Mouse (Mus musculus) heart, postnatal 10 days (tissue): ENCODE data around the gene Kctd7. TPM values are rescaled to one million over a fixed set of nuclear protein-coding genes. Genes with fewer than 3 reads are reported as not detected.

Experiments
- DNase-seq, 2 experiments: peaks; one replicate each; pipeline ENCODE4 v3.0.0; 2021
- intact Hi-C: fragments of 180-260 bp; cut with DNase I; formaldehyde crosslinking; loops from one replicate; pipeline ENCODE4 v1.15.1; 2025
- total RNA-seq, 2 experiments: library from RNA; stranded (reverse); gene quantifications; 2 replicates each; pipeline ENCODE4 v1.2.3; 2021

Gene Kctd7
- total RNA-seq, 2 experiments from 2014 or later: 2.5 to 3.9 TPM

DNA sequence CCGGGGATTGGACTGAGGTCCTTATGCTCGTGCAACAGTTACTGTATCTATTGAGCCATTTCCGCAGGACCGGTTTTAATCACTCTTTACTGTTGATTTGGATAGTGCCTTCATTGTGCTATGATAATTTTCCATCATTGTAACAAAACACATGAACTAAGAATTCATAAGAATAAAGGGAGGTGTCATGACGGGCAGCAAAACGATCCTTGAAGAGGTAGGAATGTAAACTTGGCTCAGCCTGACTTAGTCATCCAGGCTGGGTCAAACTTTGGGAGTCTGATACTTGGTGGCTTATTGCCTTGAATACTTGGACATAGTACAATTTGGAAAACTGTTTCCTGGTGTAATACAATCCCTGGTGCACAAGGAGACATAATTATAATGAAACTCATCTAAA, 40.7 kb downstream of the Kctd7 start:
- DNase-seq: no peak
- intact Hi-C loops: no loop called here

- DNase-seq: no peak
- intact Hi-C loops: no loop called here
Measured at GRCm38 (mm10) chr5:130187383-130187782, 42.7 kb downstream of the Kctd7 start.

DNA sequence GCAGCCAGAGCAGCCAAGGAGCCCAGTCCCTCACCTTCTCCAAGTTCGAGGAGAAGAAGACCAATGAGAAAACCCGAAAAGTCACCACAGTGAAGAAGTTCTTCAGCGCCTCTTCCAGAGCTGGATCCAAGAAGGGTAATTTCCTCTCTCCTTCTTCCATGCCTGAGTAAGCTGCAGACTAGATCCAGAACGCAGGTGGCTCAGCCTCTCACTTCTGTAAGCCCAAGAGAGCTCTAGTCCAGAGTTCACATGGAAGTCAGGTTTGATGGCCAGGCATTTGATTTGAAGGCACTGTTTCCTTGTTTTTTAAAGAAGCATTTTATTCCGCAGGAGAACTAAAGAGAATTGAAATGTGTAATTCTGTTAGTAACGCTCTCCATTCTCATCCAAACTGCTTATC, 46.2 kb downstream of the Kctd7 start:
- intact Hi-C loops: no loop called here
- DNase-seq: no peak

- intact Hi-C loops: no loop called here
- DNase-seq: no peak
Measured at GRCm38 (mm10) chr5:130191865-130192264, 47.2 kb downstream of the Kctd7 start.

GRCm38 (mm10) chr5:130192356-130192944, 47.8 kb downstream of the Kctd7 start:
- intact Hi-C loops: no loop called here
- DNase-seq: no peak

- DNase-seq: no peak
- intact Hi-C loops: no loop called here
Measured at GRCm38 (mm10) chr5:130193760-130194159, 49.1 kb downstream of the Kctd7 start.

- no peak for DNase-seq
- intact Hi-C loops: no loop called here
Measured at GRCm38 (mm10) chr5:130196307-130196706, 51.6 kb downstream of the Kctd7 start.

- intact Hi-C loops: no loop called here
Measured at GRCm38 (mm10) chr5:130197454-130197853, 52.8 kb downstream of the Kctd7 start.

DNA sequence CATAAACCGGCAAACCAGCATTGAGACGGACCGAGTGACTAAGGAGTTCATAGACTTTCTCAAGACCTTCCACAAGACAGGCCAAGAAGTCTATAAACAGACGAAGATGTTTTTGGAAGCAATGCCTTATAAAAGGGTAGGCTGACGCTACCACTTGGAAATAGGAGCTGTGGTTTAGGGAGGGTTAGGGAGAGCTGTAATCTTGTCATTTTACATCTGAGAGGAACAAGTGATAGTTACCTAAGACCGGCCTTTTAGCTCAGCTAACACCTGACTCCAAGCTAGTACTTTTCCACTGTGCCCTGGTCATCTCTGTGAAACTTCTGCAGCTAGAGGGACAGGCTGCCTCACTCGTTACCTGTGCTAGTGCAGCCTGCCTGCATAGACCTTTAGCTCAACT, 53.3 kb downstream of the Kctd7 start:
- DNase-seq: no peak
- intact Hi-C loops: no loop called here

More at GRCm38 (mm10) chr5:130197454-130197853, 52.8 kb downstream of the Kctd7 start:
- DNase-seq: no peak

DNA sequence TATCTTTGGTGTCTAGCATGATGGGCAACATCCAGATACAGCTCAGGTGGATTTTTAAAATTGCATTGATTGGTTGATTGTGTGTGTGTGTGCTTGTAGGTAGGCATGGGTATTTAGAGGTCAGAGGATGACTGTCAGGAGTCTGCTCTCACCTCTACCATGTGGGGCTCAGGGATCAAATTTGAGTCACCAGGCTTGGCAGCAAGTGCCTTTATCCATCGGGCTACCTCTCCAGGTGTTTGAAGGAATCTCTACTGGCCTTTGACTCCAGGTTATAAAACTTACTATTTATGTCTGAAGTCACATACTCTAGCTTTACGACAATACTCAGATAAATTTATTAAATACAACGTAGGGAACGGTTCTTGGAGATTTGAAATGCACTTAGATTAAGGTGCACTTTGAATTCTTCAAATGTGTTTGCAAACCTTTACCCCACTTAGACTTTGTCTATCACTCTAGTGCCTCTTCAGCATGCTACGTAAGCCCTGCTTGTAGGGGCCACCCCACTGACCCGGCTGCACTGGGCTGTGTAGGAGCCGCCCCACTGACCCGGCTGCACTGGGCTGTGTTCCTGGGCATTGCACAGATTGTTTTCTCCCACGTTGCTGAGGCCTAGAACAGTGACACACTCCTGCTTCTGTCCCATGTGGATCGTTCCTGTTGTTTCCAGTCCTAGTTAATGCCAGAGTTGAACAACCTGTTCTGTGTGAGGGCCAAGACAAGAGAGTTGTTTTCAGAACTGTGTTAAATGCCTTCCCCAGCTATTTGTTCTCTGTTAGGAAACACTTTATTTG, 55.8 kb downstream of the Kctd7 start:
- DNase-seq: no peak
- intact Hi-C loops: no loop called here

DNA sequence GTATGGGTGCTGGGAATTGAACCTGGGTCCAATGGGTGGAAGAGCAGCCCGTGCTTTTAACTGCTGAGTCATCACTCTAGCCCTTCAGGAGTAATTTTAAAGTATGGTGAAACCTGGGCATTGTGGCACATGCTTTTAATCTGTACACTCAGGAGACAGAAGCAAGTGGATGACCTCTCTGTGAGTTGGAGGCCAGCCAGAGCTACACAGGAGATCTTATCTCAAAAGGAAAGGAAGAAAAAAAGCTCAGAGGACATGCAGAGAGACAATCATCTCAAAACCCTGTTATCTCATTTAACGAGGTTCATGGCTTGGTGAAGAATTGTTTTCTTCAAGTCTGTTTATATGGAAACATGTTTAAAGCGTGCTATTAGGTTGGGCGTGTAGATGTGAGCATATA, 59.3 kb downstream of the Kctd7 start:
- no peak for DNase-seq
- intact Hi-C loops: no loop called here

DNA sequence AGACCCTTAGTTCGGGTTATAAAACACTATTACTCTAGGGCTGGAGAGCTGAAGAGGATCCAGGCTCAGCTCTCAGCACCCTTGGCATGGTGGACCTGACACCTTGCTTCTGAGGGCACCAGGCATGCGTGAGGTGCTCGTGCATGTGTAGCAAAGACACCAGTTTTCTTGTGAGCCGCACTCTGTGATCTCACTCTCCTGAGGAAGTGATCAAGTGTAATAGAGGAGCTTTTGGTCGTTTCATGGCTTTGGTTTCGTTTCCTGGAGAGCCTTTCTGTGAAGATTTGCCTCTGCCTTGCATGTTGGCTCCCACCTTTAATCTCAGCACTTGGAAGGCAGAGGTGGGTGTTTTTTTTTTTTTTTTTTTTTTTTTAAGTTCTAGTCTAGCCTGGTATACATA, 59.9 kb downstream of the Kctd7 start:
- intact Hi-C loops: no loop called here
- no peak for DNase-seq

Other genes with a start within 250 kb of the Kctd7 start
- gene Zbed5, start 249.1 kb upstream of the Kctd7 start, total RNA-seq: under 1 TPM; 0.89 to 0.97 TPM
- 1 to 10 TPM; 3.2 to 5.7 TPM for gene Phkg1, start 246.3 kb upstream of the Kctd7 start, total RNA-seq
- under 1 TPM; 0.48 to 0.82 TPM for gene Nupr1l, start 236.3 kb upstream of the Kctd7 start, total RNA-seq
- 10 to 100 TPM; 18.5 to 19.9 TPM for gene Vkorc1l1, start 202.9 kb upstream of the Kctd7 start, total RNA-seq
- 10 to 100 TPM; 24.5 to 25.4 TPM for gene Gusb, start 141.8 kb upstream of the Kctd7 start, total RNA-seq
- gene Asl, start 115.6 kb upstream of the Kctd7 start, total RNA-seq: 10 to 100 TPM in 1 of 2 experiments, 1 to 10 TPM in 1; 9.6 to 10.0 TPM
- 10 to 100 TPM; 14.9 to 15.1 TPM for gene Crcp, start 115.6 kb upstream of the Kctd7 start, total RNA-seq
- 10 to 100 TPM; 22.5 to 24.8 TPM for gene Tpst1, start 71.5 kb upstream of the Kctd7 start, total RNA-seq
- gene Rabgef1, start 26.9 kb downstream of the Kctd7 start, total RNA-seq: 10 to 100 TPM; 20.3 to 20.7 TPM
- gene Tmem248, start 72.2 kb downstream of the Kctd7 start, total RNA-seq: 10 to 100 TPM; 41.3 to 41.7 TPM
- gene Sbds, start 110.7 kb downstream of the Kctd7 start, total RNA-seq: 10 to 100 TPM; 44.3 to 46.8 TPM
- gene Tyw1, start 110.8 kb downstream of the Kctd7 start, total RNA-seq: 1 to 10 TPM; 9.4 to 9.5 TPM
- under 1 TPM in 1 of 2 experiments, not detected in 1; 0.05 TPM for gene Caln1, start 224.6 kb downstream of the Kctd7 start, total RNA-seq
- not detected for gene A330070K13Rik, start 239.8 kb downstream of the Kctd7 start, total RNA-seq